Mouse (Mus musculus) limb, embryonic 10.5 days (tissue): ENCODE measurements around the gene Dennd4c. TPM values are rescaled to one million over a fixed set of nuclear protein-coding genes. Genes with fewer than 3 reads are reported as not detected.

Source experiments
- DNase-seq: peaks from one replicate; pipeline ENCODE4 v3.0.0-alpha.2; 2017; ENCODE audit warnings: low spot score
- H3K27ac ChIP-seq: fragments of 300-500 bp; sonication (generic); 2 replicates; pipeline ENCODE4 v1.5.1; 2016; ENCODE audit warnings: mild to moderate bottlenecking
- H3K27me3 ChIP-seq: fragments of 300-500 bp; sonication (generic); 2 replicates; pipeline ENCODE4 v1.6.1; 2016; ENCODE audit warnings: low read depth, mild to moderate bottlenecking; ENCODE audit not compliant: poor library complexity, severe bottlenecking
- H3K36me3 ChIP-seq: fragments of 300-500 bp; sonication (generic); 2 replicates; pipeline ENCODE4 v1.6.1; 2016; ENCODE audit warnings: mild to moderate bottlenecking, moderate library complexity
- H3K4me1 ChIP-seq: fragments of 300-500 bp; sonication (generic); 2 replicates; pipeline ENCODE4 v1.6.1; 2016
- H3K4me3 ChIP-seq: fragments of 300-500 bp; sonication (generic); 2 replicates; pipeline ENCODE4 v1.5.1; 2016; ENCODE audit warnings: mild to moderate bottlenecking, moderate library complexity
- H3K9me3 ChIP-seq: fragments of 300-500 bp; sonication (generic); replicated peaks from 2 replicates; pipeline ENCODE4 v1.6.1; 2016; ENCODE audit warnings: mild to moderate bottlenecking
- WGBS: fragments of 180-500 bp; shearing (Covaris S2); methylation state at CpG from one replicate; pipeline ENCODE4 v1.1.7; 2016; 5-methylcytosine and 5-hydroxymethylcytosine counted together
- polyA plus RNA-seq: library from polyadenylated mRNA; unstranded; fragments of >200 nt; fragmentation: Nextera tagmentation; extraction: Ambion mirVana; gene quantifications from 2 replicates; pipeline ENCODE4 v1.2.1, GENCODE M21; 2016

Gene Dennd4c
- polyA plus RNA-seq, 1 experiment from 2014 or later, result 7.1 TPM

DNA sequence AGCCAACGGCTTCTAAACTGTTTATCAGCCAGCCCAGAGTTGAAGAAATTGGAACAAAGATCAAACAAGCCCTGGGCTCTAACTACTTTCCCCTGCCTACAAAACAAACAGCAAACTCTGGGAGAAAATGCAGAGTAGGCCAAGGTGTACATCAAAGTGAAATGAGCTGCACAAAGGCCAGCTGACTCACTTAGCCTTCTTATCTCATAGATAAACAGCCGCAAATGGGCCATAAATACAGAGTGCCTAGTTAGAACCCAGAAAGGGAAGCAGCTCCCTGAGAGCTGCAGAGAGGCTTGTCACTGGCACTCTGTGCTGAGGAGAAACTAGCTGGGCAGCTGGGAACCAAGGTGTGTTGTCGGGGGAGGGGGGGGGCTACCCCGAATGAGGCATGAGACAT, 23.2 kb upstream of the Dennd4c start:
- no peaks in the 10 kb centered on the region for H3K36me3 ChIP-seq
- 14% methylated on average over 4 of the region's 4 CpGs for WGBS
- H3K27ac ChIP-seq, result no peak overlapping the region
- H3K27me3 ChIP-seq, result no peaks in the 10 kb centered on the region
- no peak overlapping the region for H3K4me3 ChIP-seq
- DNase-seq, result no peak
- no peaks in the 10 kb centered on the region for H3K9me3 ChIP-seq
- H3K4me1 ChIP-seq, result no peaks in the 10 kb centered on the region

DNA sequence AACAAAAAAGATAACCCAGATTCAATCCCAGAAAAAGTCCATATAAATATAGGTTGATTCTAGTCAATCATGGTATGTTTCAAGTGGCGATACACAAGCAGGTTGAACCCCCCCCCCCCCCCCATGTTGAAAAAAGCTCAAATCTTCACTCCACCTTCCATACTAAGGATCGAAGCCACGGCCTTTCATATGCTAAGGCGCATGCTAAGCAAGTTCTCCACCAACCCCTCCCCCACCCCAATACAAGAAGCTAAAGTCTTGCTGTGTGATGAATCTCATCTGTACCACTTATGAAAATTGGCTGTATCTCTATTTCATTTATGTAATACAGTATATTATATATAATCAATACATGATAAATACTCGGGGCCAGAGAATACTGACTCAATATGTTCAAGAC, 22.2 kb upstream of the Dennd4c start:
- Histone ChIP-seq H3K36me3 (no peaks in the 10 kb centered on the region), H3K9me3 (no peaks in the 10 kb centered on the region), H3K4me3 (no peak overlapping the region), H3K27ac (no peak overlapping the region), H3K4me1 (no peaks in the 10 kb centered on the region), H3K27me3 (no peaks in the 10 kb centered on the region)
- WGBS, result 95% methylated on average over 5 of the region's 5 CpGs
- no peak for DNase-seq

- Histone ChIP-seq H3K36me3 (no peaks in the 10 kb centered on the region), H3K4me1 (no peaks in the 10 kb centered on the region), H3K27ac (no peak overlapping the region), H3K9me3 (no peaks in the 10 kb centered on the region), H3K4me3 (no peak overlapping the region), H3K27me3 (no peaks in the 10 kb centered on the region)
- no peak for DNase-seq
- 80% methylated on average over 6 of the region's 6 CpGs for WGBS
These were observed 18.5 kb upstream of the Dennd4c start for GRCm38 (mm10) chr4:86729829-86730228.

GRCm38 (mm10) chr4:86734088-86734841, 14.1 kb upstream of the Dennd4c start:
- DNase-seq, result no peak
- no peaks in the 10 kb centered on the region for H3K27me3 ChIP-seq
- 87% methylated on average over 19 of the region's 19 CpGs for WGBS
- no peak overlapping the region for H3K27ac ChIP-seq
- no peaks in the 10 kb centered on the region for H3K9me3 ChIP-seq
- H3K4me3 ChIP-seq, result no peak overlapping the region
- H3K4me1 ChIP-seq, result no peaks in the 10 kb centered on the region
- no peaks in the 10 kb centered on the region for H3K36me3 ChIP-seq

- no peaks in the 10 kb centered on the region for H3K4me1 ChIP-seq
- H3K27ac ChIP-seq, result no peak overlapping the region
- no peaks in the 10 kb centered on the region for H3K9me3 ChIP-seq
- DNase-seq, result no peak
- H3K27me3 ChIP-seq, result no peaks in the 10 kb centered on the region
- no peaks in the 10 kb centered on the region for H3K36me3 ChIP-seq
- WGBS, result 81% methylated on average over 5 of the region's 5 CpGs
- no peak overlapping the region for H3K4me3 ChIP-seq
These were observed 8.9 kb upstream of the Dennd4c start for GRCm38 (mm10) chr4:86739308-86739993.

DNA sequence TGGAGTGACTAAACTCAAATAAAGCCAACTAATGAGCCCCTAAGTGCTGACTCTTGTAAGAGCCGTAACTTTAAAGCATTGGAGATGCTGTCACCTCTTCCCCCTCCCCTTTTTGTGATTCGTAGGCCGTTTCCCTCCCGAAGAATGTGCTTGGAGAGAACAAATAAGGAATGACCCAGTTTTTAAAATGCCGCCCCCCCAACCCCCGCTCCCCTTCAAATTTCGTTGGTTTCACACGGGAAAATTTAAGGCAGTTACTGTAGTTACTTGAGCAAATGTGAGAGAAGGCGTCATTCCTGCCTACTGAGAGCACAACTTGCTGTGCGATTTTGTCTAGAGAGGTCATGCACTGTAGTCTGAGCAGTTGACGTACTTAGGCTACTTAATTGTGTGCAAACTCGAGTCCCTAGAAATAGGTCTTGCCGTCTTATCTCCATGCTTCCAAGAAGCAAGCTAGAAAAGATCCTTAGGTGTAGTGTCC, 1.0 kb downstream of the Dennd4c start:
- no peaks in the 10 kb centered on the region for H3K36me3 ChIP-seq
- H3K4me1 ChIP-seq, result peaks cover 20% of the 10 kb centered on the region
- peak overlapping the region; percentile 76 for H3K4me3 ChIP-seq
- WGBS, result 2% methylated on average over 13 of the region's 13 CpGs
- peak; percentile 33 for DNase-seq
- peak overlapping the region; percentile 94 for H3K27ac ChIP-seq
- H3K9me3 ChIP-seq, result no peaks in the 10 kb centered on the region
- H3K27me3 ChIP-seq, result no peaks in the 10 kb centered on the region

GRCm38 (mm10) chr4:86750346-86750945, 2.1 kb downstream of the Dennd4c start:
- H3K27ac ChIP-seq, result no peak overlapping the region
- H3K36me3 ChIP-seq, result peaks cover 2% of the 10 kb centered on the region; the same call in 1 of the 2 replicates
- H3K27me3 ChIP-seq, result no peaks in the 10 kb centered on the region
- whole genome bisulfite sequencing, result 85% methylated on average over 10 of the region's 10 CpGs
- peaks cover 20% of the 10 kb centered on the region for H3K4me1 ChIP-seq
- H3K9me3 ChIP-seq, result no peaks in the 10 kb centered on the region
- H3K4me3 ChIP-seq, result no peak overlapping the region
- no peak for DNase-seq

DNA sequence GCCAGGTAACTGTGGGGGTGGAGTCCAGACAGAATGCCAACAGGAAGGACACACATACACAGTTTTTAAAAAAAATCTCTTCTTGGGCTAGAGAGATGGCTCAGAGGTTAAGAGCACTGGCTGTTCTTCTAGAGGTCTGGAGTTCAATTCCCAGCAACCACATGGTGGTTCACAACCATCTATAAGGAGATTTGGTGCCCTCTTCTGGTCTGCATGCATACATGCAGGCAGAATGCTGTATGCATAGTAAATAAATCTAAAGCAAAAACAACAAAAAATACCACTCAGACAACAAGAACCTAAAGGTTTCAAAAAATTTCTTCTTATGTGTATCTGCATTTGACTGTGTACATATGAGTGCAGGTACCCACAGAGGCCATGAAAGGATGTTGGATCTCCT, 16.0 kb downstream of the Dennd4c start:
- DNase-seq, result no peak
- peaks cover 7% of the 10 kb centered on the region; the same call in 1 of the 2 replicates for H3K36me3 ChIP-seq
- H3K27me3 ChIP-seq, result no peaks in the 10 kb centered on the region
- no peak overlapping the region for H3K27ac ChIP-seq
- H3K4me1 ChIP-seq, result no peaks in the 10 kb centered on the region
- no peak overlapping the region for H3K4me3 ChIP-seq
- H3K9me3 ChIP-seq, result no peaks in the 10 kb centered on the region

GRCm38 (mm10) chr4:86777587-86777986, 29.2 kb downstream of the Dennd4c start:
- Histone ChIP-seq H3K27me3 (no peaks in the 10 kb centered on the region), H3K9me3 (no peaks in the 10 kb centered on the region), H3K4me1 (no peaks in the 10 kb centered on the region), H3K36me3 (peaks cover 29% of the 10 kb centered on the region), H3K27ac (no peak overlapping the region), H3K4me3 (no peak overlapping the region)
- no peak for DNase-seq
- WGBS, result 96% methylated on average over 9 of the region's 9 CpGs

GRCm38 (mm10) chr4:86810604-86811003, 62.2 kb downstream of the Dennd4c start:
- WGBS, result 60% methylated on average over 2 of the region's 2 CpGs
- peak; percentile 33 for DNase-seq
- H3K27me3 ChIP-seq, result no peaks in the 10 kb centered on the region

GRCm38 (mm10) chr4:86814850-86815249, 66.5 kb downstream of the Dennd4c start:
- 95% methylated on average over 3 of the region's 3 CpGs for WGBS
- H3K4me3 ChIP-seq, result no peak overlapping the region
- no peak for DNase-seq
- no peaks in the 10 kb centered on the region for H3K9me3 ChIP-seq
- peaks cover 28% of the 10 kb centered on the region for H3K36me3 ChIP-seq
- no peaks in the 10 kb centered on the region for H3K27me3 ChIP-seq
- H3K4me1 ChIP-seq, result no peaks in the 10 kb centered on the region
- no peak overlapping the region for H3K27ac ChIP-seq

More at GRCm38 (mm10) chr4:86810604-86811003, 62.2 kb downstream of the Dennd4c start:
- no peak overlapping the region for H3K4me3 ChIP-seq
- no peaks in the 10 kb centered on the region for H3K4me1 ChIP-seq
- no peak overlapping the region for H3K27ac ChIP-seq
- peaks cover 30% of the 10 kb centered on the region for H3K36me3 ChIP-seq
- no peaks in the 10 kb centered on the region for H3K9me3 ChIP-seq

- DNase-seq, result peak; percentile 60
- H3K9me3 ChIP-seq, result no peaks in the 10 kb centered on the region
- peaks cover 58% of the 10 kb centered on the region for H3K36me3 ChIP-seq
- H3K4me3 ChIP-seq, result no peak overlapping the region
- no peak overlapping the region for H3K27ac ChIP-seq
- H3K27me3 ChIP-seq, result no peaks in the 10 kb centered on the region
- H3K4me1 ChIP-seq, result no peaks in the 10 kb centered on the region
- 79% methylated on average over 2 of the region's 2 CpGs for WGBS
These were observed 74.8 kb downstream of the Dennd4c start for GRCm38 (mm10) chr4:86823169-86823568.

DNA sequence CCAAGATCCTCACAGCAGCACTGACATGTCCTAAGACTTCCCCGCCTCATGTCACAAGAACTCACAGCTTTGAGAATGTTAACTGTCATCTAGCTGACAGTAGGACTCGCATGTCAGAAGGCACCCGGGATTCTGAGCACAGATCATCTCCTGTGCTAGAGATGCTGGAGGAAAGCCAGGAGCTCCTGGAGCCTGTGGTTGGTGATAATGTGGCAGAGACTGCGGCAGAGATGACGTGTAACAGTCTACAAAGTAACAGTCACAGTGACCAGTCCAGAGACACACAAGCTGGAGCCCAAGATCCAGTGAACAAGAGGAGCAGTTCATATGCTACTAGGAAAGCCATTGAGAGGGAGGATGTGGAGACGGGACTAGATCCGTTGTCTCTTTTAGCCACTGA, 76.8 kb downstream of the Dennd4c start:
- no peak for DNase-seq
- Histone ChIP-seq H3K9me3 (no peaks in the 10 kb centered on the region), H3K4me1 (no peaks in the 10 kb centered on the region), H3K27ac (no peak overlapping the region), H3K27me3 (no peaks in the 10 kb centered on the region), H3K36me3 (peaks cover 76% of the 10 kb centered on the region), H3K4me3 (no peak overlapping the region)
- 94% methylated on average over 7 of the region's 7 CpGs for WGBS
